Comparison of ENCODE assay signal across 13 mouse cellular contexts in the genomic region with DNA sequence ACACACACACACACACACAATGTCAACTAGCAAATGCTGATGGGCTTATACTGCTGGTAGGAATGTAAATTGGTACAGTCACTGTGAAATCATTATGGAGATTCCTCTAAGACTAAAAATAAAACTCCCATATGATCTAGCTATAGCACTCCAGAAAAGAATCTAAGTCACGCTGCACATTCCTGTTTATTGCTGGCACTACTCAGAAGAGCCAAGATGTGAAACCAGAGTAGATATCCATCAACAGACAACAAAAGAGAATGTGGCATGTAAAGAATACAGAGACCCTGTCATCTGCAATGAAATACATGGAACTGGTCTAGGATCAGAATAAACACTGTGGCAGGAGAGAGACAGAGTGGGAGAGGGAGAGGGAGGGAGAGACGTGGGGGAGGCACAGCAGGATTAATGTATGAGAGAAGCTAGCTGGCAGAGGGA.
A peak's percentile ranks its signal among the peaks of the same experiment; 100 is the strongest.
DNase-seq lines count a peak whose midpoint lies in the region; ATAC-seq and TF ChIP-seq lines count a peak whose summit lies in the region.
"Had no signal": no experiment of that assay in that cellular context is flagged by ENCODE, and none has a peak within 500 bp of the region (broad histone marks: within the 10 kb centered on the region; RNA-seq: fewer than 3 reads in every experiment).

No protein-coding gene starts in this region.

- DNase-seq in heart, postnatal 25 days (ENCODE audit: low spot score): no peak
- DNase-seq in left cerebral cortex, adult 11 months (ENCODE audit: low spot score): peak; percentile 21
- no peak for DNase-seq in left cerebral cortex, postnatal 4 days
- peak; percentile 34 for DNase-seq in limb, embryonic 14.5 days (ENCODE audit: low spot score)
- no peak for DNase-seq in gastrocnemius, postnatal 36 days
- DNase-seq: cerebellum, postnatal 25 days; thymus, adult 2 months had no signal

- H3K27ac ChIP-seq in heart, embryonic 12.5 days (ENCODE audit: poor library complexity, severe bottlenecking): peak overlapping the region; percentile 85
- no peak overlapping the region; the same call in 1 of the 2 replicates for H3K27ac ChIP-seq in embryonic facial prominence, embryonic 15.5 days (replicated peaks)
- no peak overlapping the region for H3K27ac ChIP-seq in limb, embryonic 14.5 days (replicated peaks; ENCODE audit: low read depth, low read length)
- H3K27ac ChIP-seq: liver, embryonic 14.5 days; midbrain, embryonic 12.5 days; neural tube, embryonic 13.5 days had no signal

- H3K36me3 ChIP-seq in heart, embryonic 12.5 days: no peaks in the 10 kb centered on the region
- H3K36me3 ChIP-seq in embryonic facial prominence, embryonic 15.5 days: no peaks in the 10 kb centered on the region
- H3K36me3 ChIP-seq in limb, embryonic 14.5 days (ENCODE audit: control insufficient read depth, insufficient read depth, low read length): no peaks in the 10 kb centered on the region
- H3K36me3 ChIP-seq: midbrain, embryonic 12.5 days; neural tube, embryonic 13.5 days had no signal

- no peak for TF ChIP-seq POLR2A in limb, embryonic 14.5 days (IDR thresholded peaks at IDR 0.05; ENCODE audit: borderline replicate concordance, extremely low read depth, insufficient read depth, insufficient read length)

- no peaks in the 10 kb centered on the region for H3K27me3 ChIP-seq in heart, embryonic 12.5 days (replicated peaks)
- H3K27me3 ChIP-seq in embryonic facial prominence, embryonic 15.5 days: no peaks in the 10 kb centered on the region
- no peaks in the 10 kb centered on the region for H3K27me3 ChIP-seq in limb, embryonic 14.5 days (ENCODE audit: control insufficient read depth, insufficient read depth, low read length)
- H3K27me3 ChIP-seq: midbrain, embryonic 12.5 days; neural tube, embryonic 13.5 days had no signal

- whole genome bisulfite sequencing in heart, embryonic 12.5 days: 28% methylated on average over 2 of the region's 2 CpGs
- WGBS in embryonic facial prominence, embryonic 15.5 days: 22% methylated on average over 2 of the region's 2 CpGs
- 25% methylated on average over 2 of the region's 2 CpGs for WGBS in limb, embryonic 14.5 days

- intact Hi-C loops in heart, postnatal 25 days (cut with DNase I): loop anchor here (2.0 kb wide), 1 partner anchor 19 kb away; no protein-coding TSS in a partner anchor
- intact Hi-C loops in left cerebral cortex, postnatal 4 days (cut with DNase I): loop anchor here (10.0 kb wide), 1 partner anchor 439 kb away; a partner anchor contains a TSS
- intact Hi-C loops in gastrocnemius, postnatal 36 days (cut with DNase I): no loop called here

- H3K4me2 ChIP-seq in heart, embryonic 12.5 days: peak overlapping the region; percentile 10; the same call in 1 of the 2 replicates
- H3K4me2 ChIP-seq in embryonic facial prominence, embryonic 15.5 days (replicated peaks): no peak overlapping the region
- no peak overlapping the region for H3K4me2 ChIP-seq in limb, embryonic 14.5 days (replicated peaks; ENCODE audit: low read depth, low read length, severe bottlenecking)
- H3K4me2 ChIP-seq: midbrain, embryonic 12.5 days; neural tube, embryonic 13.5 days had no signal

- peaks cover 33% of the 10 kb centered on the region for H3K4me1 ChIP-seq in heart, embryonic 12.5 days (replicated peaks)
- H3K4me1 ChIP-seq in embryonic facial prominence, embryonic 15.5 days: peaks cover 3% of the 10 kb centered on the region; the same call in 1 of the 2 replicates
- no peaks in the 10 kb centered on the region for H3K4me1 ChIP-seq in limb, embryonic 14.5 days (ENCODE audit: control insufficient read depth, insufficient read depth, low read length)
- H3K4me1 ChIP-seq: midbrain, embryonic 12.5 days had no signal

- H3K9ac ChIP-seq in heart, embryonic 12.5 days: no peak overlapping the region
- H3K9ac ChIP-seq in embryonic facial prominence, embryonic 15.5 days: no peak overlapping the region
- no peak overlapping the region for H3K9ac ChIP-seq in limb, embryonic 14.5 days (ENCODE audit: low read depth, low read length, severe bottlenecking)
- H3K9ac ChIP-seq: liver, embryonic 14.5 days; midbrain, embryonic 12.5 days; neural tube, embryonic 13.5 days had no signal

- ATAC-seq in heart, embryonic 12.5 days (ENCODE audit: insufficient number of reproducible peaks, low FRiP score): 0 out of 2 replicates have a peak, but pooled peaks have one; percentile 15
- peak; percentile 57 for ATAC-seq in embryonic facial prominence, embryonic 15.5 days (ENCODE audit: insufficient number of reproducible peaks, low FRiP score, low TSS enrichment, low read depth)
- peak; percentile 68 for ATAC-seq in limb, embryonic 14.5 days (ENCODE audit: low FRiP score, low read depth)
- ATAC-seq: hindbrain, embryonic 16.5 days had no signal

- no peak overlapping the region for H3K4me3 ChIP-seq in heart, embryonic 12.5 days
- no peak overlapping the region for H3K4me3 ChIP-seq in embryonic facial prominence, embryonic 15.5 days (replicated peaks)
- no peak overlapping the region for H3K4me3 ChIP-seq in limb, embryonic 14.5 days (replicated peaks; ENCODE audit: low read length)
- H3K4me3 ChIP-seq: midbrain, embryonic 12.5 days; neural tube, embryonic 13.5 days had no signal

- H3K9me3 ChIP-seq in heart, embryonic 12.5 days (replicated peaks): no peaks in the 10 kb centered on the region
- H3K9me3 ChIP-seq in embryonic facial prominence, embryonic 15.5 days (replicated peaks): no peaks in the 10 kb centered on the region
- no peaks in the 10 kb centered on the region for H3K9me3 ChIP-seq in limb, embryonic 14.5 days (ENCODE audit: control insufficient read depth, low read length)
- H3K9me3 ChIP-seq: midbrain, embryonic 12.5 days; neural tube, embryonic 13.5 days had no signal

Comparison
In these comparisons a context has a peak if more than half of its experiments do, and no peak if none do; other contexts are left out.
1. DNase-seq: peak in left cerebral cortex, adult 11 months (single experiment) and limb, embryonic 14.5 days (single experiment); none in heart, postnatal 25 days (single experiment), left cerebral cortex, postnatal 4 days (single experiment) and gastrocnemius, postnatal 36 days (0 of 2).
2. ATAC-seq: peak in every context shown above with its lines; median percentile 68 in limb, embryonic 14.5 days; 57 in embryonic facial prominence, embryonic 15.5 days; 15 in heart, embryonic 12.5 days.